In the genomic region with DNA sequence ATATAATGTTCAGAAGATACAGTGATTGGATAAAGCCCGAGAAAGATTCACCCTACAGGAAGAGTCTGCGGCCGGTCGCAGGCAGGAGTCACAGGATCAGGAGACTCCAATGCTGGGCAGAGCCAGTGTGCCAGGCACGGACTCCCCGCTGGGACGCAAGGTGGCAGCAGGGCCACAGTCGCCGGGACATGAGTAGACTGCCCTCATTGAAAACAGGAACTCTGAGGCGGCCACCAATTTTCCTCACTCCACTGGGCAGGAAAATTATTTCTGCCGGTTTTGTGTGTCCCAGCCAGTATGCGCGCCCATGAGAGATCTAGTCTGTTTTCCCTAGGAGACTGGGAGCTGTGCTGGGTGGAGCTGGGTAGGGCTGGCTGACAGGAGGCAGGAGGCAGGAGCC, we compare ENCODE assay signal across 12 mouse cellular contexts. TPM values are rescaled to one million over a fixed set of nuclear protein-coding genes. Genes with fewer than 3 reads are reported as not detected.
DNase-seq lines count a peak whose midpoint lies in the region; ATAC-seq and TF ChIP-seq lines count a peak whose summit lies in the region.
"Had no signal": no experiment of that assay in that cellular context is flagged by ENCODE, and none has a peak within 500 bp of the region (broad histone marks: within the 10 kb centered on the region; RNA-seq: fewer than 3 reads in every experiment).

No protein-coding gene starts in this region.

- no peak overlapping the region for H3K4me3 ChIP-seq in liver, postnatal 0 days (ENCODE audit: low read depth, low read length)
- H3K4me3 ChIP-seq: embryonic facial prominence, embryonic 10.5 days; limb, embryonic 13.5 days had no signal

- WGBS in liver, postnatal 0 days (ENCODE audit: insufficient replicate concordance), result 78% methylated on average over 13 of the region's 13 CpGs

- peak; percentile 38; the same call in 1 of the 2 replicates for TF ChIP-seq CTCF in liver, postnatal 0 days (IDR thresholded peaks at IDR 0.05; ENCODE audit: low read depth)

- no peak for TF ChIP-seq EP300 in liver, postnatal 0 days (IDR thresholded peaks at IDR 0.05; ENCODE audit: low read depth)

- no peak overlapping the region for H3K4me2 ChIP-seq in liver, postnatal 0 days (ENCODE audit: low read depth, low read length)
- H3K4me2 ChIP-seq: limb, embryonic 13.5 days had no signal

- H3K9me3 ChIP-seq in liver, postnatal 0 days (ENCODE audit: low read length), result no peaks in the 10 kb centered on the region
- H3K9me3 ChIP-seq: embryonic facial prominence, embryonic 10.5 days; limb, embryonic 13.5 days had no signal

- H3K36me3 ChIP-seq in liver, postnatal 0 days (replicated peaks; ENCODE audit: insufficient read depth, low read length), result no peaks in the 10 kb centered on the region
- H3K36me3 ChIP-seq: embryonic facial prominence, embryonic 10.5 days; limb, embryonic 13.5 days had no signal

- DNase-seq in liver, postnatal 0 days, result no peak
- DNase-seq in liver, result no peak
- peak; percentile 73 for DNase-seq in brain, adult 2 months (ENCODE audit: low read depth, low spot score)
- peak; percentile 72 to 82 for DNase-seq in cerebellum, postnatal 36 days
- DNase-seq in embryo, embryonic 10 days (ENCODE audit: low spot score), result no peak
- DNase-seq in ovary, postnatal 14 days (ENCODE audit: low spot score), result no peak
- DNase-seq: heart, postnatal 36 days; lung, postnatal 14 days had no signal

- peaks cover 3% of the 10 kb centered on the region; the same call in 1 of the 2 replicates for H3K4me1 ChIP-seq in liver, postnatal 0 days (ENCODE audit: insufficient read depth)

- H3K27me3 ChIP-seq in liver, postnatal 0 days (ENCODE audit: insufficient read depth, low read length), result peaks cover 19% of the 10 kb centered on the region

- H3K27ac ChIP-seq in liver, postnatal 0 days (ENCODE audit: low read depth), result no peak overlapping the region
- H3K27ac ChIP-seq: embryonic facial prominence, embryonic 10.5 days; limb, embryonic 13.5 days had no signal

- H3K9ac ChIP-seq in liver, postnatal 0 days (replicated peaks), result no peak overlapping the region
- H3K9ac ChIP-seq: limb, embryonic 13.5 days had no signal

- no peak for ATAC-seq in liver, postnatal 0 days
- peak; percentile 62 for ATAC-seq in neutrophil, adult 5-6 weeks (ENCODE audit: extremely low read depth, insufficient number of reproducible peaks, low FRiP score, poor library complexity, severe bottlenecking)
- ATAC-seq in erythroblast, adult 5-6 weeks (replicated peaks; ENCODE audit: low FRiP score, poor library complexity, severe bottlenecking), result no peak

RNA-seq across cellular contexts. Expression of a gene that starts 3.2 kb away (rescaled TPM):
- 0.24 and 0.27 TPM in 2 replicates for polyA plus RNA-seq in liver, postnatal 0 days (2015; fragmentation: Nextera tagmentation; extraction: Ambion mirVana)
- 0.61 and 2.2 TPM in 2 replicates for total RNA-seq in neutrophil, adult 5-6 weeks (2017)
- total RNA-seq in erythroblast, adult 5-6 weeks (2015; ENCODE audit: low replicate concordance), result not detected in 2 replicates
- not detected in 2 replicates for total RNA-seq in erythroblast, adult 5-6 weeks (2017; ENCODE audit: low replicate concordance)

Comparison
In these comparisons a context has a peak if more than half of its experiments do, and no peak if none do; other contexts are left out.
1. DNase-seq: peak in brain, adult 2 months (single experiment) and cerebellum, postnatal 36 days (2 of 2); none in liver, postnatal 0 days (single experiment), liver (single experiment), embryo, embryonic 10 days (single experiment) and ovary, postnatal 14 days (single experiment).